Mouse (Mus musculus) hindbrain, embryonic 14.5 days (tissue): ENCODE data around the gene Me3. TPM values are rescaled to one million over a fixed set of nuclear protein-coding genes. Genes with fewer than 3 reads are reported as not detected.

ENCODE experiments used
- ATAC-seq: fragments of 200-750 bp; cut with Nextera tagmentation; 2 replicates; pipeline ENCODE4 v1.8.0; 2017; ENCODE audit warnings: moderate number of reproducible peaks, mild to moderate bottlenecking, moderate TSS enrichment, moderate library complexity; ENCODE audit not compliant: low FRiP score
- DNase-seq: peaks from one replicate; pipeline ENCODE4 v3.0.0-alpha.2; 2015; ENCODE audit warnings: low spot score
- H3K27ac ChIP-seq: fragments of 300-500 bp; sonication (generic); 2 replicates; pipeline ENCODE4 v1.5.1; 2014; ENCODE audit warnings: mild to moderate bottlenecking, moderate library complexity
- H3K27me3 ChIP-seq: fragments of 300-500 bp; sonication (generic); 2 replicates; pipeline ENCODE4 v1.6.1; 2014; ENCODE audit warnings: mild to moderate bottlenecking, low read length, mixed read lengths; ENCODE audit not compliant: control insufficient read depth, insufficient read depth
- H3K36me3 ChIP-seq: fragments of 300-500 bp; sonication (generic); replicated peaks from 2 replicates; pipeline ENCODE4 v1.6.1; 2014; ENCODE audit not compliant: control insufficient read depth, insufficient read depth
- H3K4me1 ChIP-seq: fragments of 300-500 bp; sonication (generic); replicated peaks from 2 replicates; pipeline ENCODE4 v1.6.1; 2014; ENCODE audit warnings: antibody characterized with exemption, low read length, mixed read lengths; ENCODE audit not compliant: control insufficient read depth, insufficient read depth
- H3K4me2 ChIP-seq: fragments of 300-500 bp; sonication (generic); replicated peaks from 2 replicates; pipeline ENCODE4 v1.6.1; 2014; ENCODE audit warnings: mild to moderate bottlenecking, moderate library complexity
- H3K4me3 ChIP-seq: fragments of 300-500 bp; sonication (generic); replicated peaks from 2 replicates; pipeline ENCODE4 v1.5.1; 2014; ENCODE audit warnings: mild to moderate bottlenecking, low read length
- H3K9ac ChIP-seq: fragments of 300-500 bp; sonication (generic); 2 replicates; pipeline ENCODE4 v1.6.1; 2014
- H3K9me3 ChIP-seq: fragments of 300-500 bp; sonication (generic); 2 replicates; pipeline ENCODE4 v1.6.1; 2016; ENCODE audit warnings: low read length; ENCODE audit not compliant: control insufficient read depth
- WGBS: fragments of 180-500 bp; shearing (Covaris S2); extraction: QIAGEN DNeasy Blood & Tissue Kit; methylation state at CpG from one replicate; pipeline ENCODE4 v1.1.7; 2014; 5-methylcytosine and 5-hydroxymethylcytosine counted together
- polyA plus RNA-seq: library from polyadenylated mRNA; unstranded; fragments of >200 nt; fragmentation: Nextera tagmentation; extraction: Ambion mirVana; gene quantifications from 2 replicates; pipeline ENCODE4 v1.2.1, GENCODE M21; 2014

Me3 gene
- polyA plus RNA-seq, 1 experiment from 2014 or later = 12.2 TPM

- Histone ChIP-seq H3K27ac (no peak overlapping the region), H3K4me3 (no peak overlapping the region), H3K9me3 (no peaks in the 10 kb centered on the region), H3K4me2 (no peak overlapping the region), H3K9ac (no peak overlapping the region), H3K4me1 (no peaks in the 10 kb centered on the region), H3K27me3 (no peaks in the 10 kb centered on the region), H3K36me3 (no peaks in the 10 kb centered on the region)
- DNase-seq (no peak), ATAC-seq (no peak)
- 61% methylated on average over 9 of the region's 9 CpGs for WGBS
Observed at GRCm38 (mm10) chr7:89657183-89657582, 25.0 kb downstream of the Me3 start.

- Histone ChIP-seq H3K27ac (no peak overlapping the region), H3K4me1 (no peaks in the 10 kb centered on the region), H3K9me3 (no peaks in the 10 kb centered on the region), H3K4me3 (no peak overlapping the region), H3K9ac (no peak overlapping the region), H3K27me3 (no peaks in the 10 kb centered on the region), H3K4me2 (no peak overlapping the region), H3K36me3 (no peaks in the 10 kb centered on the region)
- ATAC-seq (no peak), DNase-seq (no peak)
- 31% methylated on average over 7 of the region's 7 CpGs for WGBS
Observed at GRCm38 (mm10) chr7:89657692-89658212, 25.6 kb downstream of the Me3 start.

- DNase-seq = no peak
- Histone ChIP-seq H3K9ac (no peak overlapping the region), H3K9me3 (no peaks in the 10 kb centered on the region), H3K27me3 (no peaks in the 10 kb centered on the region), H3K27ac (no peak overlapping the region), H3K4me2 (no peak overlapping the region), H3K4me3 (no peak overlapping the region), H3K36me3 (no peaks in the 10 kb centered on the region), H3K4me1 (no peaks in the 10 kb centered on the region)
- no peak for ATAC-seq
- WGBS = 76% methylated on average over 5 of the region's 5 CpGs
Observed at GRCm38 (mm10) chr7:89664197-89664596, 32.0 kb downstream of the Me3 start.

- Histone ChIP-seq H3K4me2 (no peak overlapping the region), H3K4me1 (no peaks in the 10 kb centered on the region), H3K4me3 (no peak overlapping the region), H3K27me3 (no peaks in the 10 kb centered on the region), H3K27ac (no peak overlapping the region), H3K9ac (no peak overlapping the region), H3K9me3 (no peaks in the 10 kb centered on the region), H3K36me3 (no peaks in the 10 kb centered on the region)
- no peak for DNase-seq
- ATAC-seq = no peak
- WGBS = 82% methylated on average over 3 of the region's 3 CpGs
Observed at GRCm38 (mm10) chr7:89666361-89666760, 34.2 kb downstream of the Me3 start.

- no peak for ATAC-seq
- no peak overlapping the region for H3K4me2 ChIP-seq
- no peaks in the 10 kb centered on the region for H3K27me3 ChIP-seq
- 91% methylated on average over 4 of the region's 4 CpGs for WGBS
- H3K9ac ChIP-seq = no peak overlapping the region
- no peaks in the 10 kb centered on the region for H3K4me1 ChIP-seq
- no peak for DNase-seq
- no peak overlapping the region for H3K4me3 ChIP-seq
- H3K9me3 ChIP-seq = no peaks in the 10 kb centered on the region
- no peak overlapping the region for H3K27ac ChIP-seq
- H3K36me3 ChIP-seq = no peaks in the 10 kb centered on the region
Observed at GRCm38 (mm10) chr7:89667570-89667969, 35.4 kb downstream of the Me3 start.

- Histone ChIP-seq H3K9ac (no peak overlapping the region), H3K4me3 (no peak overlapping the region), H3K36me3 (no peaks in the 10 kb centered on the region), H3K27me3 (no peaks in the 10 kb centered on the region), H3K9me3 (no peaks in the 10 kb centered on the region), H3K4me2 (no peak overlapping the region), H3K27ac (no peak overlapping the region), H3K4me1 (no peaks in the 10 kb centered on the region)
- ATAC-seq (no peak), DNase-seq (no peak)
- WGBS = 68% methylated on average over 6 of the region's 6 CpGs
Observed at GRCm38 (mm10) chr7:89669461-89669860, 37.3 kb downstream of the Me3 start.

GRCm38 (mm10) chr7:89671104-89671831 lies 39.1 kb downstream of the Me3 start:
- H3K4me2 ChIP-seq = no peak overlapping the region
- H3K4me3 ChIP-seq = no peak overlapping the region
- 92% methylated on average over 6 of the region's 6 CpGs for WGBS
- no peak for DNase-seq
- ATAC-seq = no peak
- H3K27me3 ChIP-seq = no peaks in the 10 kb centered on the region
- H3K9ac ChIP-seq = no peak overlapping the region
- no peaks in the 10 kb centered on the region for H3K4me1 ChIP-seq
- no peaks in the 10 kb centered on the region for H3K9me3 ChIP-seq
- no peaks in the 10 kb centered on the region for H3K36me3 ChIP-seq
- no peak overlapping the region for H3K27ac ChIP-seq

- H3K4me1 ChIP-seq = 0 out of 2 replicates have a peak, but pooled peaks cover 3% of the 10 kb centered on the region
- H3K4me3 ChIP-seq = no peak overlapping the region
- H3K36me3 ChIP-seq = no peaks in the 10 kb centered on the region
- no peak overlapping the region for H3K4me2 ChIP-seq
- ATAC-seq (no peak), DNase-seq (no peak)
- no peaks in the 10 kb centered on the region for H3K9me3 ChIP-seq
- H3K27me3 ChIP-seq = no peaks in the 10 kb centered on the region
- H3K9ac ChIP-seq = no peak overlapping the region
- no peak overlapping the region for H3K27ac ChIP-seq
Observed at GRCm38 (mm10) chr7:89676176-89676575, 44.0 kb downstream of the Me3 start.

- ATAC-seq (no peak), DNase-seq (no peak)
- WGBS = 57% methylated on average over 1 of the region's 1 CpGs
- H3K4me3 ChIP-seq = no peak overlapping the region
- H3K4me1 ChIP-seq = 0 out of 2 replicates have a peak, but pooled peaks cover 3% of the 10 kb centered on the region
- no peak overlapping the region for H3K9ac ChIP-seq
- H3K4me2 ChIP-seq = no peak overlapping the region
- H3K27me3 ChIP-seq = no peaks in the 10 kb centered on the region
- H3K9me3 ChIP-seq = no peaks in the 10 kb centered on the region
- H3K27ac ChIP-seq = no peak overlapping the region
- H3K36me3 ChIP-seq = no peaks in the 10 kb centered on the region
Observed at GRCm38 (mm10) chr7:89677850-89678249, 45.7 kb downstream of the Me3 start.
